Comparison of ENCODE assay signal across 27 mouse cellular contexts in genomic region chr17:47061031-47061620, GRCm38 (mm10). TPM values are rescaled to one million over a fixed set of nuclear protein-coding genes. Genes with fewer than 3 reads are reported as not detected.
DNase-seq lines count a peak whose midpoint lies in the region; ATAC-seq and TF ChIP-seq lines count a peak whose summit lies in the region.
"Had no signal": no experiment of that assay in that cellular context is flagged by ENCODE, and none has a peak within 500 bp of the region (broad histone marks: within the 10 kb centered on the region; RNA-seq: fewer than 3 reads in every experiment).

No protein-coding gene starts in this region.

- DNase-seq in kidney, adult 18-20 months: peak; percentile 31
- DNase-seq in ES-E14 (ENCODE audit: low read depth, low spot score): no peak
- DNase-seq in kidney, adult 9 months: peak; percentile 65
- DNase-seq in kidney, postnatal 36 days: peak; percentile 48 to 65
- DNase-seq in stomach, postnatal 0 days (ENCODE audit: low spot score): no peak
- DNase-seq in midbrain, postnatal 0 days (ENCODE audit: low spot score): no peak
- DNase-seq: adrenal gland, adult 2 months; adrenal gland, postnatal 36 days; cerebellum, adult 18-20 months; cerebellum, postnatal 10 days; forebrain, postnatal 0 days; lung, adult 18-20 months; right cerebral cortex, postnatal 4 days had no signal

- peaks cover 7% of the 10 kb centered on the region; the same call in 1 of the 2 replicates for H3K4me1 ChIP-seq in kidney, embryonic 14.5 days (ENCODE audit: control insufficient read depth, insufficient read depth, low read length)
- no peaks in the 10 kb centered on the region for H3K4me1 ChIP-seq in ES-E14 (ENCODE audit: control insufficient read depth in 2 of 2, insufficient read depth in 2 of 2, low read length in 2 of 2, poor library complexity in 1 of 2)
- H3K4me1 ChIP-seq in stomach, postnatal 0 days (replicated peaks; ENCODE audit: control insufficient read depth, insufficient read depth): no peaks in the 10 kb centered on the region
- H3K4me1 ChIP-seq in midbrain, postnatal 0 days (ENCODE audit: insufficient read depth, low read length): no peaks in the 10 kb centered on the region
- H3K4me1 ChIP-seq: forebrain, embryonic 12.5 days; heart, embryonic 15.5 days; limb, embryonic 13.5 days; megakaryocyte, embryonic 14.5 days; midbrain, embryonic 12.5 days; neural tube, embryonic 13.5 days had no signal

- 67% methylated on average over 8 of the region's 8 CpGs for WGBS in kidney, embryonic 14.5 days
- WGBS in stomach, postnatal 0 days: 60% methylated on average over 8 of the region's 8 CpGs
- 83% methylated on average over 8 of the region's 8 CpGs for WGBS in midbrain, postnatal 0 days

- no peak overlapping the region for H3K9ac ChIP-seq in kidney, embryonic 14.5 days (ENCODE audit: low read depth, low read length)
- no peak overlapping the region for H3K9ac ChIP-seq in ES-E14 (ENCODE audit: insufficient read depth, low read depth, low read length, poor library complexity, severe bottlenecking)
- no peak overlapping the region for H3K9ac ChIP-seq in stomach, postnatal 0 days (ENCODE audit: low read length)
- no peak overlapping the region for H3K9ac ChIP-seq in midbrain, postnatal 0 days (replicated peaks; ENCODE audit: low read length, poor library complexity, severe bottlenecking)
- H3K9ac ChIP-seq: embryonic facial prominence, embryonic 15.5 days; forebrain, embryonic 12.5 days; forebrain, postnatal 0 days; heart, embryonic 15.5 days; intestine, embryonic 15.5 days; limb, embryonic 13.5 days; midbrain, embryonic 12.5 days; neural tube, embryonic 13.5 days had no signal

- no peak overlapping the region for H3K4me2 ChIP-seq in kidney, embryonic 14.5 days (replicated peaks; ENCODE audit: low read depth, low read length)
- H3K4me2 ChIP-seq in stomach, postnatal 0 days (replicated peaks; ENCODE audit: low read depth): no peak overlapping the region
- H3K4me2 ChIP-seq in midbrain, postnatal 0 days (ENCODE audit: low read depth, low read length, poor library complexity, severe bottlenecking): no peak overlapping the region
- H3K4me2 ChIP-seq: embryonic facial prominence, embryonic 15.5 days; forebrain, embryonic 12.5 days; heart, embryonic 15.5 days; limb, embryonic 13.5 days; midbrain, embryonic 12.5 days; neural tube, embryonic 13.5 days had no signal

- TF ChIP-seq CTCF in stomach, postnatal 0 days (IDR thresholded peaks at IDR 0.05; ENCODE audit: low read depth): no peak
- TF ChIP-seq CTCF in midbrain, postnatal 0 days (IDR thresholded peaks at IDR 0.05): no peak

- no peaks in the 10 kb centered on the region for H3K27me3 ChIP-seq in kidney, embryonic 14.5 days (ENCODE audit: control insufficient read depth, insufficient read depth, low read length)
- H3K27me3 ChIP-seq in stomach, postnatal 0 days (ENCODE audit: control insufficient read depth, insufficient read depth, low read length): no peaks in the 10 kb centered on the region
- H3K27me3 ChIP-seq in midbrain, postnatal 0 days (ENCODE audit: insufficient read depth, low read length): no peaks in the 10 kb centered on the region
- H3K27me3 ChIP-seq: embryonic facial prominence, embryonic 15.5 days; forebrain, embryonic 12.5 days; heart, embryonic 15.5 days; intestine, embryonic 15.5 days; limb, embryonic 13.5 days; midbrain, embryonic 12.5 days; neural tube, embryonic 13.5 days had no signal

- no peak overlapping the region for H3K27ac ChIP-seq in kidney, embryonic 14.5 days (ENCODE audit: low read depth, low read length)
- no peak overlapping the region for H3K27ac ChIP-seq in ES-E14 (ENCODE audit: insufficient read depth, low read depth, low read length, poor library complexity, severe bottlenecking)
- H3K27ac ChIP-seq in stomach, postnatal 0 days (replicated peaks): no peak overlapping the region
- H3K27ac ChIP-seq in midbrain, postnatal 0 days (ENCODE audit: low read depth, low read length): no peak overlapping the region
- H3K27ac ChIP-seq: embryonic facial prominence, embryonic 15.5 days; forebrain, embryonic 12.5 days; layer of hippocampus, adult 2 months; limb, embryonic 13.5 days; midbrain, embryonic 12.5 days; neural tube, embryonic 13.5 days had no signal

- no peak for TF ChIP-seq EP300 in stomach, postnatal 0 days (optimal IDR thresholded peaks at IDR 0.05)

- no peak for ATAC-seq in kidney, embryonic 14.5 days (ENCODE audit: low FRiP score, low TSS enrichment)
- ATAC-seq in stomach, postnatal 0 days (ENCODE audit: low FRiP score, low TSS enrichment): no peak
- no peak for ATAC-seq in midbrain, postnatal 0 days (ENCODE audit: low FRiP score)
- ATAC-seq: activated CD4-positive, CD25-positive, alpha-beta regulatory T cell, adult 4 months; CD4-positive, CD25-positive, alpha-beta regulatory T cell, adult 4 months; forebrain, postnatal 0 days; hindbrain, embryonic 16.5 days; intestine, embryonic 15.5 days had no signal

- H3K9me3 ChIP-seq in kidney, embryonic 14.5 days (ENCODE audit: control insufficient read depth, low read length): no peaks in the 10 kb centered on the region
- H3K9me3 ChIP-seq in ES-E14 (ENCODE audit: control insufficient read depth, insufficient read depth, low read depth, low read length): no peaks in the 10 kb centered on the region
- H3K9me3 ChIP-seq in stomach, postnatal 0 days (ENCODE audit: control insufficient read depth, low read length): no peaks in the 10 kb centered on the region
- H3K9me3 ChIP-seq in midbrain, postnatal 0 days (ENCODE audit: low read length): no peaks in the 10 kb centered on the region
- H3K9me3 ChIP-seq: forebrain, embryonic 12.5 days; heart, embryonic 15.5 days; intestine, embryonic 15.5 days had no signal

- in situ Hi-C loops in ES-E14 (cut with MboI; ENCODE audit: low sequenced_read_pairs in 2 of 2, unreplicated experiment in 2 of 2): no loop called here

- H3K36me3 ChIP-seq in kidney, embryonic 14.5 days (ENCODE audit: control insufficient read depth, insufficient read depth, low read length): no peaks in the 10 kb centered on the region
- no peaks in the 10 kb centered on the region for H3K36me3 ChIP-seq in ES-E14 (ENCODE audit: control insufficient read depth, insufficient read depth, low read length, poor library complexity, severe bottlenecking)
- no peaks in the 10 kb centered on the region for H3K36me3 ChIP-seq in stomach, postnatal 0 days (ENCODE audit: control insufficient read depth, insufficient read depth, low read length)
- H3K36me3 ChIP-seq in midbrain, postnatal 0 days (ENCODE audit: insufficient read depth, low read length): no peaks in the 10 kb centered on the region
- H3K36me3 ChIP-seq: embryonic facial prominence, embryonic 10.5 days; embryonic facial prominence, embryonic 15.5 days; forebrain, embryonic 12.5 days; heart, embryonic 15.5 days; intestine, embryonic 15.5 days; limb, embryonic 13.5 days; midbrain, embryonic 12.5 days; neural tube, embryonic 13.5 days had no signal

- no peak overlapping the region for H3K4me3 ChIP-seq in kidney, embryonic 14.5 days (ENCODE audit: low read length)
- no peak overlapping the region for H3K4me3 ChIP-seq in ES-E14 (ENCODE audit: insufficient read depth in 1 of 2, low read depth in 1 of 2, low read length in 2 of 2, poor library complexity in 1 of 2, severe bottlenecking in 1 of 2)
- no peak overlapping the region for H3K4me3 ChIP-seq in stomach, postnatal 0 days (ENCODE audit: low read depth, low read length)
- H3K4me3 ChIP-seq in midbrain, postnatal 0 days (ENCODE audit: low read depth, low read length): no peak overlapping the region
- H3K4me3 ChIP-seq: embryonic facial prominence, embryonic 10.5 days; embryonic facial prominence, embryonic 15.5 days; forebrain, embryonic 12.5 days; heart, embryonic 15.5 days; intestine, embryonic 15.5 days; layer of hippocampus, adult 2 months; limb, embryonic 13.5 days; megakaryocyte, embryonic 14.5 days; midbrain, embryonic 12.5 days; neural tube, embryonic 13.5 days had no signal

TF ChIP-seq in ES-E14, 5 proteins besides CTCF, POLR2A, EP300 and RAD21:
- TF ChIP-seq ZNF384 (IDR thresholded peaks at IDR 0.05; ENCODE audit: low read depth, low read length): 0 out of 2 replicates have a peak, but pooled peaks have one; percentile 23
- no peak for TF ChIP-seq MAFK (IDR thresholded peaks at IDR 0.05; ENCODE audit: insufficient read depth, low read depth, low read length)
- no peak for TF ChIP-seq CHD2 (IDR thresholded peaks at IDR 0.05; ENCODE audit: low read depth, low read length)

RNA-seq across cellular contexts. Expression of gene Ubr2, which starts 50.8 kb away (rescaled TPM):
- polyA plus RNA-seq in kidney, embryonic 14.5 days (2014; fragmentation: Nextera tagmentation; extraction: Ambion mirVana): 18.9 and 30.4 TPM in 2 replicates
- 30.8 and 33.6 TPM in 2 replicates for total RNA-seq in ES-E14 (2012; rRNA removed)
- polyA plus RNA-seq in stomach, postnatal 0 days (2015; fragmentation: Nextera tagmentation; extraction: Ambion mirVana): 5.9 and 6.1 TPM in 2 replicates
- 26.0 and 33.2 TPM in 2 replicates for total RNA-seq in midbrain, postnatal 0 days (2014; rRNA removed)
- polyA plus RNA-seq in midbrain, postnatal 0 days (2015; fragmentation: Nextera tagmentation; extraction: Ambion mirVana): 8.3 and 9.8 TPM in 2 replicates

Comparison
In these comparisons a context has a peak if more than half of its experiments do, and no peak if none do; other contexts are left out.
1. DNase-seq: peak in kidney, adult 18-20 months (single experiment), kidney, adult 9 months (single experiment) and kidney, postnatal 36 days (2 of 2); none in ES-E14 (single experiment), stomach, postnatal 0 days (single experiment) and midbrain, postnatal 0 days (single experiment).